ENCODE assay signal across 10 mouse cellular contexts in genomic region chr8:35961615-35962220, GRCm38 (mm10).
A peak's percentile ranks its signal among the peaks of the same experiment; 100 is the strongest.
DNase-seq lines count a peak whose midpoint lies in the region; ATAC-seq lines count a peak whose summit lies in the region.
"Had no signal": no experiment of that assay in that cellular context is flagged by ENCODE, and none has a peak within 500 bp of the region (broad histone marks: within the 10 kb centered on the region; RNA-seq: fewer than 3 reads in every experiment).

No protein-coding gene starts in this region.

- WGBS in heart, embryonic 12.5 days = 61% methylated on average over 20 of the region's 20 CpGs
- 42% methylated on average over 20 of the region's 20 CpGs for WGBS in neural tube, embryonic 15.5 days
- 44% methylated on average over 20 of the region's 20 CpGs for WGBS in hindbrain, embryonic 14.5 days

- H3K27ac ChIP-seq in heart, embryonic 12.5 days (ENCODE audit: poor library complexity, severe bottlenecking) = peak overlapping the region; percentile 15; the same call in 1 of the 2 replicates
- peak overlapping the region; percentile 37; the same call in 1 of the 2 replicates for H3K27ac ChIP-seq in neural tube, embryonic 15.5 days (replicated peaks)
- no peak overlapping the region for H3K27ac ChIP-seq in hindbrain, embryonic 14.5 days

- no peak overlapping the region for H3K4me2 ChIP-seq in heart, embryonic 12.5 days
- no peak overlapping the region for H3K4me2 ChIP-seq in neural tube, embryonic 15.5 days
- H3K4me2 ChIP-seq in hindbrain, embryonic 14.5 days (replicated peaks) = peak overlapping the region; percentile 13; the same call in 1 of the 2 replicates

- H3K4me1 ChIP-seq in heart, embryonic 12.5 days (replicated peaks) = peaks cover 36% of the 10 kb centered on the region
- peaks cover 11% of the 10 kb centered on the region for H3K4me1 ChIP-seq in neural tube, embryonic 15.5 days
- H3K4me1 ChIP-seq in hindbrain, embryonic 14.5 days (replicated peaks; ENCODE audit: control insufficient read depth, insufficient read depth, low read length) = no peaks in the 10 kb centered on the region; the same call in 1 of the 2 replicates

- H3K9ac ChIP-seq in heart, embryonic 12.5 days = no peak overlapping the region
- H3K9ac ChIP-seq in neural tube, embryonic 15.5 days (replicated peaks) = no peak overlapping the region
- no peak overlapping the region for H3K9ac ChIP-seq in hindbrain, embryonic 14.5 days

- no peaks in the 10 kb centered on the region for H3K27me3 ChIP-seq in heart, embryonic 12.5 days (replicated peaks)
- H3K27me3 ChIP-seq in neural tube, embryonic 15.5 days (replicated peaks) = no peaks in the 10 kb centered on the region
- no peaks in the 10 kb centered on the region for H3K27me3 ChIP-seq in hindbrain, embryonic 14.5 days (ENCODE audit: control insufficient read depth, insufficient read depth, low read length)
- H3K27me3 ChIP-seq: Patski had no signal

- DNase-seq in heart, adult 18-20 months = no peak
- DNase-seq in neural tube, embryonic 10.5 days (ENCODE audit: extremely low spot score, low spot score) = no peak
- DNase-seq in hindbrain, embryonic 14.5 days (ENCODE audit: low spot score) = no peak
- no peak for DNase-seq in testis, postnatal 14 days (ENCODE audit: low spot score)
- no peak for DNase-seq in urinary bladder, postnatal 4 days (ENCODE audit: low spot score in 2 of 2)
- DNase-seq: layer of hippocampus, postnatal 36 days had no signal

- H3K9me3 ChIP-seq in heart, embryonic 12.5 days (replicated peaks) = no peaks in the 10 kb centered on the region
- H3K9me3 ChIP-seq in neural tube, embryonic 15.5 days (replicated peaks) = no peaks in the 10 kb centered on the region
- H3K9me3 ChIP-seq in hindbrain, embryonic 14.5 days (ENCODE audit: control insufficient read depth, low read length) = no peaks in the 10 kb centered on the region

- H3K4me3 ChIP-seq in heart, embryonic 12.5 days = no peak overlapping the region
- no peak overlapping the region for H3K4me3 ChIP-seq in neural tube, embryonic 15.5 days (replicated peaks)
- no peak overlapping the region for H3K4me3 ChIP-seq in hindbrain, embryonic 14.5 days (replicated peaks; ENCODE audit: low read length)

- ATAC-seq in heart, embryonic 12.5 days (ENCODE audit: insufficient number of reproducible peaks, low FRiP score) = no peak
- no peak for ATAC-seq in neural tube, embryonic 15.5 days (ENCODE audit: low FRiP score)
- ATAC-seq in hindbrain, embryonic 14.5 days (ENCODE audit: low FRiP score) = no peak
- ATAC-seq in activated CD4-positive, CD25-positive, alpha-beta regulatory T cell, adult 4 months = no peak
- ATAC-seq: Patski had no signal

- H3K36me3 ChIP-seq in heart, embryonic 12.5 days = no peaks in the 10 kb centered on the region
- H3K36me3 ChIP-seq in neural tube, embryonic 15.5 days = no peaks in the 10 kb centered on the region
- no peaks in the 10 kb centered on the region for H3K36me3 ChIP-seq in hindbrain, embryonic 14.5 days (replicated peaks; ENCODE audit: control insufficient read depth, insufficient read depth)
